Mouse (Mus musculus) kidney, embryonic 16.5 days (tissue): ENCODE data around the gene Ercc1. TPM values are rescaled to one million over a fixed set of nuclear protein-coding genes. Genes with fewer than 3 reads are reported as not detected.

Experiments used
- ATAC-seq: fragments of 200-750 bp; cut with Nextera tagmentation; 2 replicates; pipeline ENCODE4 v1.8.0; 2017; ENCODE audit warnings: moderate TSS enrichment; ENCODE audit not compliant: low FRiP score, low TSS enrichment
- H3K27ac ChIP-seq: fragments of 300-500 bp; sonication (generic); 2 replicates; pipeline ENCODE4 v1.5.1; 2014; ENCODE audit warnings: low read length
- H3K27me3 ChIP-seq: fragments of 300-500 bp; sonication (generic); 2 replicates; pipeline ENCODE4 v1.6.1; 2014; ENCODE audit warnings: low read length, control low read depth, mixed read lengths; ENCODE audit not compliant: insufficient read depth
- H3K36me3 ChIP-seq: fragments of 300-500 bp; sonication (generic); 2 replicates; pipeline ENCODE4 v1.6.1; 2014; ENCODE audit warnings: low read length, control low read depth, mixed read lengths; ENCODE audit not compliant: insufficient read depth
- H3K4me1 ChIP-seq: fragments of 300-500 bp; sonication (generic); 2 replicates; pipeline ENCODE4 v1.6.1; 2014; ENCODE audit warnings: low read length, control low read depth, mixed read lengths; ENCODE audit not compliant: insufficient read depth
- H3K4me2 ChIP-seq: fragments of 300-500 bp; sonication (generic); replicated peaks from 2 replicates; pipeline ENCODE4 v1.6.1; 2014; ENCODE audit warnings: low read depth, low read length
- H3K4me3 ChIP-seq: fragments of 300-500 bp; sonication (generic); 2 replicates; pipeline ENCODE4 v1.5.1; 2014; ENCODE audit warnings: mild to moderate bottlenecking, low read length
- H3K9ac ChIP-seq: fragments of 300-500 bp; sonication (generic); replicated peaks from 2 replicates; pipeline ENCODE4 v1.6.1; 2014; ENCODE audit warnings: low read length
- H3K9me3 ChIP-seq: fragments of 300-500 bp; sonication (generic); 2 replicates; pipeline ENCODE4 v1.6.1; 2016; ENCODE audit warnings: low read length, control low read depth
- WGBS: fragments of 180-500 bp; shearing (Covaris S2); extraction: QIAGEN DNeasy Blood & Tissue Kit; methylation state at CpG from one replicate; pipeline ENCODE4 v1.1.7; 2014; 5-methylcytosine and 5-hydroxymethylcytosine counted together
- polyA plus RNA-seq: library from polyadenylated mRNA; unstranded; fragments of >200 nt; fragmentation: Nextera tagmentation; extraction: Ambion mirVana; gene quantifications from 2 replicates; pipeline ENCODE4 v1.2.1, GENCODE M21; 2015

Gene Ercc1
- polyA plus RNA-seq, 1 experiment from 2014 or later, result 86.1 TPM

DNA sequence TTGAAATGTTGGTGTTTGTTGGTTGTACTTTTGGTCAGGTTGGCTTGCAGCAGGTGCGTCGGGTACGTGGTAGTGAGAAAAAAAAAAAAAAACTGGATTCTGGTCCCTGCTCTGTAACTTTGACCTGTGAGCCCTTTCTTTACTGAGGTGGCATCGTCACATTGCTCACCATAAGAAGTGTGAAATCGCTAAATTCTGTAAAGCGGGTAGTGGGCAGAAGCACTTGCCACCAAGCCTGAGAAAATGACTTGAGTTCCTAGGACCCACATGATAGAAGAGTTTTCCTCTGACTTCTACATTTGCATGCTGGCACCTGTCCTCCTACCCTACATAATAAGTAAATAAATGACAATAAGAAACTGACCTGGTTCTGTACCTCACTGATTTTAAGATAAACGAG lies 23.9 kb upstream of the Ercc1 start:
- Histone ChIP-seq H3K4me2 (peak overlapping the region; percentile 80), H3K4me3 (peak overlapping the region; percentile 49), H3K9me3 (no peaks in the 10 kb centered on the region), H3K36me3 (no peaks in the 10 kb centered on the region), H3K27ac (no peak overlapping the region), H3K27me3 (peaks cover 5% of the 10 kb centered on the region; the same call in 1 of the 2 replicates), H3K4me1 (peaks cover 12% of the 10 kb centered on the region), H3K9ac (peak overlapping the region; percentile 49; the same call in 1 of the 2 replicates)
- 37% methylated on average over 7 of the region's 7 CpGs for WGBS
- no peak for ATAC-seq

DNA sequence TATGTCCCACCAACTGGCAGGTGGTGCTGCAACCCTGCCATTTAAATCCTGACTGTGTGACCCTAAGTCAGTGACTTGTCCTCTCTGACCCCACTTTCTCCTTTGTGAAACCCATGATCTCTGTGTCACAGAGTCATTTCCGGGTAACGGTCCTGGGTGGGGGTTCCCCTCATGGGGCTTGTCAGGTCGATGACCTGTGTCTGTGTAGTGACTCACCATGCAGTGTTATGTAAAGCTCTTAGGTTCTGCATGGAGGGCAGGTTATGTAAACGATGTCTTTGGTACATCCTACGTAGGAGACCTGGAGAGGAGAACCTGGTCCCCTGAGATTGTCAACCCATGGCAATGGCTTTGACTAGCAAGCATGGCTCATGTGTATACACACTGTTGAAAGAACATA lies 23.1 kb upstream of the Ercc1 start:
- Histone ChIP-seq H3K4me1 (peaks cover 13% of the 10 kb centered on the region), H3K9ac (no peak overlapping the region), H3K27me3 (no peaks in the 10 kb centered on the region; the same call in 1 of the 2 replicates), H3K9me3 (no peaks in the 10 kb centered on the region), H3K27ac (no peak overlapping the region), H3K4me3 (no peak overlapping the region), H3K36me3 (no peaks in the 10 kb centered on the region), H3K4me2 (no peak overlapping the region)
- no peak for ATAC-seq
- 50% methylated on average over 5 of the region's 5 CpGs for WGBS

DNA sequence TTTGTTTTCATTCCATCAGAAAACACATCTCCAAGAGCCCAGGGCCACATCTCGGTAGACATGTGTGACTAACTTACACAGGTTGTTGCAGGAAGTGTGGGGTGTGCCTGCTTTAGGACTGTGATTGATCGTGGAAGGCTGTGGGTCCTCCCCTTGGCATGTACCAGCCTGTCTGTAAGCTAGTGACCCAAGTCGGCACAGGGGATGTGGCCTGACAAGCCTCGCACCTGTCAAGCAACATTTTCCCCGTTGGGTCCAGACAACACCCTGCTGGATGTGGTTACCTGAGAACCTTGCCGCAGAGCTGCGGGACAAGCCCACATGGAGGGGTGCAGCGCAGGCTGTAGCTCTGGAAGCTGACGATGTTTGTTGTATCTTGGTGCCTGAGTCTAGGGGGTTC lies 22.1 kb upstream of the Ercc1 start:
- Histone ChIP-seq H3K27ac (no peak overlapping the region), H3K9me3 (no peaks in the 10 kb centered on the region), H3K4me1 (peaks cover 21% of the 10 kb centered on the region), H3K27me3 (no peaks in the 10 kb centered on the region), H3K9ac (no peak overlapping the region), H3K4me2 (no peak overlapping the region), H3K4me3 (no peak overlapping the region), H3K36me3 (no peaks in the 10 kb centered on the region)
- WGBS, result 38% methylated on average over 9 of the region's 9 CpGs
- ATAC-seq, result no peak

DNA sequence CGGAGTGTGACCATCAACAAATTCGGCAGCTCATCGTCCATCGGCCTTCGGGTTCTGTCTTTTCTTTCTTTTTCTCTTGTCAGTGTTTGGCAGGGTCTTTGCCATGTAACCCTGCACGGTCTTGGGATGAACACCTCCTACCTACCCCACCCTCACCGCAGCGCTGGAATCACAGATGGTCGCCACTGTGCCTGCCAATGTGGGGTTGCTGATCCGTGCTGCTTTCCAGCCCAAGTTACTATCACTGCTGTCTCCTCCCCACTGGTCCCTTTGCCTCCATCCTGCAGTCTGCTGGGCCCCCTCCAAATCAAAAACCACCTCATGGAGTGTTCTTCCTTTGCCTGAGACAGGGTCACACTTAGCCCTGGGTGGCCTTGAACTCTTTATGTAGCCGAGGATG lies 20.4 kb upstream of the Ercc1 start:
- no peak for ATAC-seq
- no peak overlapping the region for H3K27ac ChIP-seq
- H3K9me3 ChIP-seq, result no peaks in the 10 kb centered on the region
- no peak overlapping the region for H3K9ac ChIP-seq
- H3K36me3 ChIP-seq, result no peaks in the 10 kb centered on the region
- no peak overlapping the region for H3K4me2 ChIP-seq
- no peaks in the 10 kb centered on the region for H3K27me3 ChIP-seq
- WGBS, result 83% methylated on average over 11 of the region's 11 CpGs
- H3K4me3 ChIP-seq, result no peak overlapping the region
- peaks cover 26% of the 10 kb centered on the region for H3K4me1 ChIP-seq

DNA sequence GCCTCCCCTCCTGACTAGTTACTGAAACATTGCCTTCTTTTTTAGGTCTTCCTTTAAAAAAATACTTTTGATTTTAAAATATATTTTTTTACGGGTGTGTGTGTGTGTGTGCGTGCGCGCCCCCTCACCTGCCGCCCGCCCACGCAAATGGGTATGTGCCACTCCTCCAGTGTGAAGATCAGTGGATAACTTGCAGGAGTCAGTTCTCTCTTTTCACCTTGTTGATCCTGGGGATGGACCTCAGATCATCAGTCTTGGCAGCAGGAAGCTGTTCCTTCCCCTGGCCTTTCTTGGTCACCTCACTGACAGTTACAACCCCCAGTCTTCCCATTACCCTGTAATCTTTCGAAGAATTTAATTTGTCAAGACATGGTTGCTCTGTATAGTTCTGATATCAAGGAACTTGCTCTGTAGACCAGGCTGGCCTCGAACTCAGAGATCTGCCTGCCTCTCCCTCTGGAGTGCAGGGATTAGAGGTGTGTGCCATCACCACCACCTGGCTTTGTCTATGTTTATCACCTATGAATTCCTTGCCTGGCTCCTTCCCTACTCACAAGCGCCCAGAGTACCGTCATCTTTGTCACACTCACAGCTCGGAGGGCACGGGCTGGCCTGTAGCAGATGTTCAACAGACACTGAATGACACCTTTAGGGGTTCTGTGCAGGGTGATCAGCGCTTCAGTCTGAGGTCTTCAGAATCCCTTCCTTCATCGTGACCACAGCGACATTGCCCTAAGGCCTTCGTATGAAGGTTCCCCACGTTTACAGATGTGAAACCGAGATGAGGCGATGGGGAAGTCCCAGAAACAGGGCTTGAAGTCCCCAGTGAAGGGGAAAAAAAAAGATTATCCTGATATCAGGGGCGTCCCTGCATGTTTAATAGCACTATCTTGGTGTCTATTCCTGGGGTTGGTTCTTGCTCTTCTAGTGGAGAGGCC lies 19.0 kb upstream of the Ercc1 start:
- H3K27ac ChIP-seq, result no peak overlapping the region
- WGBS, result 70% methylated on average over 21 of the region's 21 CpGs
- peaks cover 18% of the 10 kb centered on the region for H3K4me1 ChIP-seq
- H3K27me3 ChIP-seq, result no peaks in the 10 kb centered on the region
- no peaks in the 10 kb centered on the region for H3K9me3 ChIP-seq
- no peak overlapping the region for H3K4me3 ChIP-seq
- ATAC-seq, result no peak
- H3K4me2 ChIP-seq, result no peak overlapping the region; the same call in 1 of the 2 replicates
- H3K36me3 ChIP-seq, result no peaks in the 10 kb centered on the region
- H3K9ac ChIP-seq, result no peak overlapping the region

DNA sequence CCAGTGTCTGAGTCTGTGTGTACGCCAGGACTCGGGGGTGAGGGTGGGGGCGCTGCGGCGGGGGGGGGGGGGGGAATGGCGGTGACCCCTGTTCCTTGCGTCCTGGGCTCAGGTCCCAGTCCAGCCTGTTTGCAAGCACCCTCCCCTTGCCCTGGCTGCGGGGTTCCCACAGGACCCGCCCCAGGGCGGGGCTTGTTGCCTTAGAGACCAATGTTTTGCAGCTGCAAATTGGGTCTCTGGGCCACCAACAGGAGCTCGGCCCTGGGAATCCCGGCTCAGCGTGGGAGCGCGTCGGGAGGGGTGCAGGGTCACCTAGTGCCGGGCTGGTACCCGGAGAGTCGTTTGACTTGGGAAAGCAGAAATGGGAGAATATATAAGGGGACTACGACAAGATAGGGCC lies 18.2 kb upstream of the Ercc1 start:
- H3K9ac ChIP-seq, result peak overlapping the region; percentile 60
- peak; percentile 79 for ATAC-seq
- H3K27me3 ChIP-seq, result no peaks in the 10 kb centered on the region
- no peaks in the 10 kb centered on the region for H3K9me3 ChIP-seq
- peak overlapping the region; percentile 46 for H3K4me3 ChIP-seq
- peak overlapping the region; percentile 90 for H3K27ac ChIP-seq
- WGBS, result under 1% methylated on average over 16 of the region's 20 CpGs
- H3K4me2 ChIP-seq, result peak overlapping the region; percentile 68
- peaks cover 14% of the 10 kb centered on the region for H3K4me1 ChIP-seq
- H3K36me3 ChIP-seq, result no peaks in the 10 kb centered on the region

DNA sequence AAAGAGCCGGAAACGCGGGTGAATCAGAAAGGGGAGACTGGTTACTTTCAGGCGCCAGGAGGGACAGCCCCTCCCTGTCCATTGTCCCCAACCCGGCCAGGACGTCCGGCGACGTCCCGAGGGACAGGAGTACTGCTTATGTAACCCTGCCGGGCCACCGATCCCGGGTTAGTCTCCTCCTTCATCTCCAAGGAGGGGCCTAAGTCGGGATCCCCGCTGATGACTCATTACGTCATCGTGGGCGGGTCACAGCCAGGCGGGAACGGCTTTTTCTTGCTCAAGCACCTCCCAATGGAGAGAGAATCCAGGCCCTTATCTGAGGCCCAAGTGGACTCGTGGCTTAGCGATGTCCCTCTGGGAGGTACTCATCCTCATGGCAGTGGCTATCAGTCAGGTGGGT lies 17.4 kb upstream of the Ercc1 start:
- WGBS, result under 1% methylated on average over 22 of the region's 22 CpGs
- Histone ChIP-seq H3K36me3 (no peaks in the 10 kb centered on the region), H3K27ac (peak overlapping the region; percentile 90), H3K4me3 (peak overlapping the region; percentile 46), H3K27me3 (no peaks in the 10 kb centered on the region), H3K9ac (peak overlapping the region; percentile 60; the same call in 1 of the 2 replicates), H3K9me3 (no peaks in the 10 kb centered on the region), H3K4me2 (peak overlapping the region; percentile 68), H3K4me1 (peaks cover 14% of the 10 kb centered on the region)
- ATAC-seq, result peak; percentile 85

DNA sequence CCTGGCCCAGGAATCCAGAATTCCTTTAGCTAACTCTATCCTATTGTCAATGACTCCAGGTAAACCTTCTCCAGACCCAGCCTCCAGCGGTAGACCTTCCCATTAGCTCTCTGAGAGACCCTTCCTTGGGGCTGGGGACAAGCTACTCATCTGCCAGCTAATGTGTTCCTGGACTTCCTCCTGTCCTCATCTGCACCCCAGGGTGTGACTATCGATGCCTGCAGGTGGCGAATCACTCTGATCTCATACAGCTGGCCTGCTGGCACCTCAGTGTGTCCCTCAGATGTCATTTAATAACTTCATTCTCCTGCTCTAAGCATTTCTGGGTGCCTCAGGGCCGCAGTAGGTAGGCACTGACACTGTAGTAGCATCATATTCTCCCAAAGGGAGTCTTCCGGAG lies 16.8 kb upstream of the Ercc1 start:
- H3K4me3 ChIP-seq, result no peak overlapping the region
- no peak for ATAC-seq
- H3K9ac ChIP-seq, result peak overlapping the region; percentile 60; the same call in 1 of the 2 replicates
- H3K36me3 ChIP-seq, result no peaks in the 10 kb centered on the region
- no peaks in the 10 kb centered on the region for H3K9me3 ChIP-seq
- 79% methylated on average over 5 of the region's 5 CpGs for WGBS
- peaks cover 14% of the 10 kb centered on the region for H3K4me1 ChIP-seq
- H3K4me2 ChIP-seq, result peak overlapping the region; percentile 68; the same call in 1 of the 2 replicates
- 0 out of 2 replicates have a peak overlapping the region, but pooled peaks have one; percentile 90 for H3K27ac ChIP-seq
- H3K27me3 ChIP-seq, result no peaks in the 10 kb centered on the region

DNA sequence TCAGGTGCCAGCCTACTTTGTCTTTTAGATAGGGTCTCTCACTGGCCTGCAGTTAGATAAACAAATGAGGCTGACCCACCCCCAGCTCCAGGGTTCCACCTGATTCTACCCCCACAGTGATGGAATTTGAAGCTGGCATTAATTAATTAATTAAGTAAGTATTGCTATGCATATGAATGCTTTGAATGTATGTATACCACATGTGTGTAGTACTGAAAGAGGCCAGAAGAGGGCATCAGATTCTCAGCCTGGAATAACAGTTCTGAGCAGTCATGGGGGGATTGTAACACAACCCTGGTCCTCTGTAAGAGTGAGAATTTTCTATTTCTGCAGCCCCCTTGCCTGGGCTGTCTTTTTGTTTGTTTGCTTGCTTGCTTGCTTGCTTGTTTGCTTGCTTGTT lies 16.2 kb upstream of the Ercc1 start:
- peaks cover 16% of the 10 kb centered on the region for H3K4me1 ChIP-seq
- no peak overlapping the region for H3K9ac ChIP-seq
- no peak for ATAC-seq
- H3K9me3 ChIP-seq, result no peaks in the 10 kb centered on the region
- no peaks in the 10 kb centered on the region for H3K27me3 ChIP-seq
- H3K27ac ChIP-seq, result no peak overlapping the region
- H3K36me3 ChIP-seq, result no peaks in the 10 kb centered on the region
- no peak overlapping the region for H3K4me2 ChIP-seq
- no peak overlapping the region for H3K4me3 ChIP-seq

DNA sequence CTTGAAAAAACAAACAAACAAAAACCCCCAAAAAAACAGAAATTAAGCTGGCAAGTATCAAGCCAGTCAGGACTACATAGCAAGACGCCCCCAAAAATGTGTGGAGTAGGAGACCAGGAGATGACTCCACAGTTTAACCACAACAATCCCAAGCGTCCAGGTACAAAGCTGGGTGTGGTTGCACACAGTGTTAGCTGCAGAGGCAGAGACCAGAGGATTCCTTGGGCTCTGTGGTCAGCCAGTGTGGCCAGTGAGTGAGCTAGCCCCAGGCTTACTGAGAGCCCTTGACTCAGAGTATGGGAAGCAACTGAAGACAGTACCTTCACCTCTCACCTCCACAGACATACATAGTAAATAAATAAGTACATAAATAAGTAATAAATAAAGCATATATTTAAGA lies 12.7 kb upstream of the Ercc1 start:
- Histone ChIP-seq H3K4me1 (peaks cover 20% of the 10 kb centered on the region), H3K9me3 (no peaks in the 10 kb centered on the region), H3K4me3 (no peak overlapping the region), H3K27ac (no peak overlapping the region), H3K36me3 (no peaks in the 10 kb centered on the region), H3K4me2 (no peak overlapping the region), H3K9ac (no peak overlapping the region), H3K27me3 (no peaks in the 10 kb centered on the region)
- 75% methylated on average over 2 of the region's 2 CpGs for WGBS
- ATAC-seq, result no peak
